Mouse (Mus musculus): ENCODE data around the gene Amt.

Gene Amt

GRCm38 (mm10) chr9:108338551-108338885 is 41.9 kb downstream of the Amt start:
- CTCF ChIA-PET = interaction anchor here (0.7 to 0.9 kb wide), 2 partner anchors 34 to 54 kb away, joined by 3 read pairs; no protein-coding TSS in a partner anchor

GRCm38 (mm10) chr9:108338886-108339781 is 42.5 kb downstream of the Amt start, which contains the start of gene Gpx1:
TSS of gene Gpx1 (plus strand) at chr9:108338903.
- CTCF ChIA-PET = interaction anchor here (0.9 kb wide), 1 partner anchor 55 kb away, joined by 3 read pairs; no protein-coding TSS in a partner anchor

GRCm38 (mm10) chr9:108339886-108340257 is 43.2 kb downstream of the Amt start:
- CTCF ChIA-PET = no interaction called here

- CTCF ChIA-PET = no interaction called here
Observed at GRCm38 (mm10) chr9:108340258-108341138, 43.8 kb downstream of the Amt start.

GRCm38 (mm10) chr9:108341139-108341475 is 44.5 kb downstream of the Amt start:
- CTCF ChIA-PET = no interaction called here

GRCm38 (mm10) chr9:108341801-108342200 is 45.1 kb downstream of the Amt start:
- CTCF ChIA-PET = interaction anchor here (0.7 kb wide), 1 partner anchor 20 kb away, joined by 3 read pairs; no protein-coding TSS in a partner anchor

- CTCF ChIA-PET = interaction anchor here (0.6 to 0.8 kb wide), 3 partner anchors 21 to 127 kb away, joined by 3 to 13 read pairs (median 3); no protein-coding TSS in a partner anchor
Observed at GRCm38 (mm10) chr9:108342301-108342831, 45.7 kb downstream of the Amt start.

GRCm38 (mm10) chr9:108343331-108343730 is 46.7 kb downstream of the Amt start:
- CTCF ChIA-PET = interaction anchor here (0.8 kb wide), 1 partner anchor 128 kb away, joined by 13 read pairs; no protein-coding TSS in a partner anchor

- CTCF ChIA-PET = no interaction called here
Observed at GRCm38 (mm10) chr9:108343835-108344234, 47.2 kb downstream of the Amt start.

- CTCF ChIA-PET = no interaction called here
Observed at GRCm38 (mm10) chr9:108344471-108344870, 47.8 kb downstream of the Amt start.

GRCm38 (mm10) chr9:108347024-108347423 is 50.4 kb downstream of the Amt start:
- CTCF ChIA-PET = no interaction called here

- CTCF ChIA-PET = interaction anchor here (0.7 to 1.1 kb wide), 5 partner anchors 11 to 643 kb away, joined by 3 to 7 read pairs (median 4); no protein-coding TSS in a partner anchor
Observed at GRCm38 (mm10) chr9:108347540-108348289, 51.1 kb downstream of the Amt start, which contains the start of gene Usp4. TSS of gene Usp4 (plus strand) at chr9:108347853.

- CTCF ChIA-PET = interaction anchor here (0.7 to 1.1 kb wide), 4 partner anchors 41 to 642 kb away, joined by 3 to 7 read pairs (median 4); no protein-coding TSS in a partner anchor
Observed at GRCm38 (mm10) chr9:108348290-108348680, 51.6 kb downstream of the Amt start.

- CTCF ChIA-PET = interaction anchor here (0.9 kb wide), 2 partner anchors 12 to 48 kb away, joined by 3 to 14 read pairs; no protein-coding TSS in a partner anchor
Observed at GRCm38 (mm10) chr9:108349727-108350126, 53.1 kb downstream of the Amt start.

Measured in spleen, embryonic (tissue).